Mouse (Mus musculus) forebrain, postnatal 0 days (tissue): ENCODE results near the gene Olfm1. TPM values are rescaled to one million over a fixed set of nuclear protein-coding genes. Genes with fewer than 3 reads are reported as not detected.
A peak's percentile ranks its signal among the peaks of the same experiment; 100 is the strongest.

Experiments used
- ATAC-seq: fragments of 200-750 bp; cut with Nextera tagmentation; 2 replicates; pipeline ENCODE4 v1.8.0; 2017; ENCODE audit warnings: mild to moderate bottlenecking, moderate library complexity
- DNase-seq: peaks from one replicate; pipeline ENCODE4 v3.0.0-alpha.2; 2015
- H3K27ac ChIP-seq: fragments of 300-500 bp; sonication (generic); 2 replicates; pipeline ENCODE4 v1.5.1; 2014; ENCODE audit warnings: low read depth, mild to moderate bottlenecking, antibody characterized with exemption, low read length, moderate library complexity, mixed read lengths
- H3K27me3 ChIP-seq: fragments of 300-500 bp; sonication (generic); 2 replicates; pipeline ENCODE4 v1.6.1; 2014; ENCODE audit warnings: mild to moderate bottlenecking, low read length, mixed read lengths; ENCODE audit not compliant: insufficient read depth
- H3K36me3 ChIP-seq: fragments of 300-500 bp; sonication (generic); 2 replicates; pipeline ENCODE4 v1.6.1; 2014; ENCODE audit warnings: mild to moderate bottlenecking, moderate library complexity; ENCODE audit not compliant: insufficient read depth
- H3K4me1 ChIP-seq: fragments of 300-500 bp; sonication (generic); 2 replicates; pipeline ENCODE4 v1.6.1; 2014; ENCODE audit warnings: antibody characterized with exemption; ENCODE audit not compliant: insufficient read depth
- H3K4me2 ChIP-seq: fragments of 300-500 bp; sonication (generic); 2 replicates; pipeline ENCODE4 v1.6.1; 2014; ENCODE audit warnings: low read depth, mild to moderate bottlenecking, moderate library complexity
- H3K4me3 ChIP-seq: fragments of 300-500 bp; sonication (generic); 2 replicates; pipeline ENCODE4 v1.5.1; 2014; ENCODE audit warnings: low read depth, low read length, mixed read lengths
- H3K9ac ChIP-seq: fragments of 300-500 bp; sonication (generic); 2 replicates; pipeline ENCODE4 v1.6.1; 2014; ENCODE audit warnings: mild to moderate bottlenecking
- H3K9me3 ChIP-seq: fragments of 300-500 bp; sonication (generic); 2 replicates; pipeline ENCODE4 v1.6.1; 2016; ENCODE audit warnings: low read length
- CTCF ChIP-seq: sonication (generic); IDR thresholded peaks from 2 replicates; pipeline ENCODE4 v1.5.1; 2016; ENCODE audit warnings: antibody characterized with exemption, control low read depth, low read depth
- WGBS: fragments of 180-500 bp; shearing (Covaris S2); extraction: QIAGEN DNeasy Blood & Tissue Kit; methylation state at CpG from one replicate; pipeline ENCODE4 v1.1.7; 2014; 5-methylcytosine and 5-hydroxymethylcytosine counted together
- polyA plus RNA-seq: library from polyadenylated mRNA; unstranded; fragments of >200 nt; fragmentation: Nextera tagmentation; extraction: Ambion mirVana; gene quantifications from 2 replicates; pipeline ENCODE4 v1.2.1, GENCODE M21; 2015
- total RNA-seq: library from RNA; depleted of rRNA; stranded (reverse); fragments of >200 nt; gene quantifications from 2 replicates; pipeline ENCODE4 v1.2.3, GENCODE M21; 2014

Olfm1 gene
- total and polyA plus RNA-seq, 2 experiments from 2014 or later, result 344 to 444 TPM

- Histone ChIP-seq H3K4me1 (peaks cover 6% of the 10 kb centered on the region), H3K4me3 (no peak overlapping the region), H3K4me2 (0 out of 2 replicates have a peak overlapping the region, but pooled peaks have one; percentile 18), H3K9me3 (no peaks in the 10 kb centered on the region), H3K36me3 (peaks cover 5% of the 10 kb centered on the region; the same call in 1 of the 2 replicates), H3K9ac (no peak overlapping the region), H3K27me3 (no peaks in the 10 kb centered on the region), H3K27ac (no peak overlapping the region)
- WGBS, result 94% methylated on average over 14 of the region's 14 CpGs
- ATAC-seq, result no peak
- no peak for DNase-seq
- TF ChIP-seq CTCF, result no peak
Observed at GRCm38 (mm10) chr2:28208130-28208745, 15.4 kb downstream of the Olfm1 start.

DNA sequence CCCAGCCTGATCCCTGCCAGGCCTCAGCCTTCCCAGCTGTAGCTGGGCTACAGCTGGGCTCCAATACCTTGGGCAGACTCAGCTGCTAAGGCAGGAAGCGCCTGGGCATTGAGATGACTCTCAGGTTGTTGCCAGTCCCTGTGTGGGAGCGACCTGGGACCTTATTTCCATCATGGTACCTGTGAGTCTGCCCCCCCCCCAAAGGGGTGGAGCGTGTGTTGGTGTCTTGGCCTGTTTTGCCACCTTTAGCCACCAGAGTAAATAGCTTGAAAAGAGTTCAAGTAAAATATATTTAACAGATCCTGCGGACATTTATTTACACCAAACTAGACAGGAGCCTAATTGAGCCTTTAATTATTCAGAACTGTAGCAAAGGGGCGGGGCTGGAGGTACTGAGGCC is 16.4 kb downstream of the Olfm1 start:
- peaks cover 9% of the 10 kb centered on the region for H3K36me3 ChIP-seq
- no peak for TF ChIP-seq CTCF
- 67% methylated on average over 5 of the region's 5 CpGs for WGBS
- DNase-seq (no peak), ATAC-seq (no peak)
- H3K9me3 ChIP-seq, result no peaks in the 10 kb centered on the region
- no peak overlapping the region for H3K4me3 ChIP-seq
- H3K27ac ChIP-seq, result no peak overlapping the region
- peaks cover 6% of the 10 kb centered on the region for H3K4me1 ChIP-seq
- no peak overlapping the region for H3K9ac ChIP-seq
- no peaks in the 10 kb centered on the region for H3K27me3 ChIP-seq
- H3K4me2 ChIP-seq, result no peak overlapping the region

DNA sequence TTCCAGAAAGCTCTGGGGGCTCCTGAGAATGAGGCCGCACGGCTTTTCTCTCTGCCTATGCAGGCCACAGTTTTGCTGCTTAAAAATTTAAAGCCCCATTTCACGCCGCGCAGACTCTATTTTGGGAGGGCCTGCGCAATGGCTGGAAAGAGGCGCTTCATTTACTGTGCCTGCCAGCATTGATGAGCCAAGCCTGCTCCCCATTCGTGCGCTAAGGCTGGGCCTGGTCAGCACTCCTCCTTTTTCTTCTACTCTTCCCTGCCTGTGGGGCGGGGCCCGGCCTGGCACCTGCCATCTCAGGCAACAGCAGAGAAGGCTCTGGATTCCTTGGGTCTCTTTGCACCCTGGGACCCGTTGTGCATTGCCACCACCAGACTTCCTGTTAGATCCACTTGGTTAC is 16.9 kb downstream of the Olfm1 start:
- WGBS, result 67% methylated on average over 12 of the region's 12 CpGs
- Histone ChIP-seq H3K27me3 (no peaks in the 10 kb centered on the region), H3K27ac (no peak overlapping the region), H3K4me1 (peaks cover 6% of the 10 kb centered on the region), H3K4me3 (no peak overlapping the region), H3K4me2 (no peak overlapping the region), H3K36me3 (peaks cover 13% of the 10 kb centered on the region), H3K9me3 (no peaks in the 10 kb centered on the region), H3K9ac (no peak overlapping the region)
- ATAC-seq (no peak), DNase-seq (no peak)
- no peak for TF ChIP-seq CTCF

GRCm38 (mm10) chr2:28210273-28210672 is 17.5 kb downstream of the Olfm1 start:
- 60% methylated on average over 4 of the region's 4 CpGs for WGBS
- TF ChIP-seq CTCF, result no peak
- H3K4me1 ChIP-seq, result peaks cover 6% of the 10 kb centered on the region

GRCm38 (mm10) chr2:28211531-28212281 is 18.9 kb downstream of the Olfm1 start:
- Histone ChIP-seq H3K27ac (0 out of 2 replicates have a peak overlapping the region, but pooled peaks have one; percentile 30), H3K4me3 (no peak overlapping the region), H3K36me3 (peaks cover 33% of the 10 kb centered on the region), H3K27me3 (no peaks in the 10 kb centered on the region), H3K4me1 (peaks cover 6% of the 10 kb centered on the region), H3K4me2 (peak overlapping the region; percentile 3; the same call in 1 of the 2 replicates), H3K9ac (0 out of 2 replicates have a peak overlapping the region, but pooled peaks have one; percentile 18), H3K9me3 (no peaks in the 10 kb centered on the region)
- DNase-seq (no peak), ATAC-seq (peak; percentile 38; the same call in 1 of the 2 replicates)
- no peak for TF ChIP-seq CTCF
- 37% methylated on average over 22 of the region's 22 CpGs for WGBS

More at GRCm38 (mm10) chr2:28210273-28210672, 17.5 kb downstream of the Olfm1 start:
- Histone ChIP-seq H3K27me3 (no peaks in the 10 kb centered on the region), H3K9ac (no peak overlapping the region), H3K4me3 (no peak overlapping the region), H3K27ac (no peak overlapping the region), H3K36me3 (peaks cover 19% of the 10 kb centered on the region), H3K9me3 (no peaks in the 10 kb centered on the region), H3K4me2 (no peak overlapping the region)
- no peak for DNase-seq
- ATAC-seq, result no peak

DNA sequence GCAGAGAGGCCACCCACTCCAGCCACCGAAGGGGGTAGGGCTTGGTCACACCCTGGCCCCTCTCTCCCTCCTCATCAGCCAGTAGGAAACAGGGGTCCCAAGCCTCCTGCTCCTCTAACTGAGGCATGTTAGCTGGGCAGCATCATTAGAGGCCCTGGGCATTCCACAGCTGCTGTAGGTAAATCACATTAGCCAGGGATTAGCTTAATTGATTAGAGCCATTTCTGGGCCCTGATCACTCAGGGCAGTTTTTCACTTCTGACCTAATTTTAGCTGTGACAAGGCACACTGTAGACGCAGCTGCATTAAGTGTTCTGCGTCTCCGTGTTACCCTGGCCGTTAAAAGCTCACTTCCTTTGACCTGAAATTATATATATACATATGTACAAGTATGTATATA is 20.1 kb downstream of the Olfm1 start:
- Histone ChIP-seq H3K36me3 (peaks cover 41% of the 10 kb centered on the region), H3K27ac (no peak overlapping the region)

GRCm38 (mm10) chr2:28216211-28216775 is 23.5 kb downstream of the Olfm1 start:
- 0 out of 2 replicates have a peak, but pooled peaks cover under 1% of the 10 kb centered on the region for H3K4me1 ChIP-seq

More for the DNA sequence above, 20.1 kb downstream of the Olfm1 start:
- no peak for TF ChIP-seq CTCF
- Histone ChIP-seq H3K4me1 (peaks cover 4% of the 10 kb centered on the region; the same call in 1 of the 2 replicates), H3K4me2 (no peak overlapping the region), H3K27me3 (no peaks in the 10 kb centered on the region), H3K9me3 (no peaks in the 10 kb centered on the region), H3K9ac (no peak overlapping the region), H3K4me3 (no peak overlapping the region)
- DNase-seq, result no peak
- ATAC-seq, result no peak
- 39% methylated on average over 5 of the region's 5 CpGs for WGBS

More at GRCm38 (mm10) chr2:28216211-28216775, 23.5 kb downstream of the Olfm1 start:
- Histone ChIP-seq H3K27me3 (no peaks in the 10 kb centered on the region), H3K36me3 (peaks cover 56% of the 10 kb centered on the region), H3K9ac (no peak overlapping the region), H3K27ac (no peak overlapping the region), H3K9me3 (no peaks in the 10 kb centered on the region), H3K4me3 (no peak overlapping the region), H3K4me2 (no peak overlapping the region)
- TF ChIP-seq CTCF, result no peak
- WGBS, result 79% methylated on average over 5 of the region's 5 CpGs
- DNase-seq (no peak), ATAC-seq (no peak)
